Mouse (Mus musculus) hindbrain, embryonic 13.5 days (tissue): ENCODE data around the gene Parp3. TPM values are rescaled to one million over a fixed set of nuclear protein-coding genes. Genes with fewer than 3 reads are reported as not detected.

ENCODE experiments used
- ATAC-seq: fragments of 200-750 bp; cut with Nextera tagmentation; 2 replicates; pipeline ENCODE4 v1.8.0; 2017; ENCODE audit warnings: moderate TSS enrichment; ENCODE audit not compliant: low FRiP score
- H3K27ac ChIP-seq: fragments of 300-500 bp; sonication (generic); 2 replicates; pipeline ENCODE4 v1.5.1; 2015; ENCODE audit warnings: inconsistent platforms, mild to moderate bottlenecking, moderate library complexity
- H3K27me3 ChIP-seq: fragments of 300-500 bp; sonication (generic); 2 replicates; pipeline ENCODE4 v1.6.1; 2015; ENCODE audit warnings: mild to moderate bottlenecking, inconsistent platforms
- H3K36me3 ChIP-seq: fragments of 300-500 bp; sonication (generic); 2 replicates; pipeline ENCODE4 v1.6.1; 2015; ENCODE audit warnings: mild to moderate bottlenecking, inconsistent platforms
- H3K4me1 ChIP-seq: fragments of 300-500 bp; sonication (generic); replicated peaks from 2 replicates; pipeline ENCODE4 v1.6.1; 2015; ENCODE audit warnings: inconsistent platforms
- H3K4me2 ChIP-seq: fragments of 300-500 bp; sonication (generic); 2 replicates; pipeline ENCODE4 v1.6.1; 2015; ENCODE audit warnings: inconsistent platforms, mild to moderate bottlenecking, moderate library complexity
- H3K4me3 ChIP-seq: fragments of 300-500 bp; sonication (generic); 2 replicates; pipeline ENCODE4 v1.5.1; 2015; ENCODE audit warnings: mild to moderate bottlenecking, inconsistent platforms
- H3K9ac ChIP-seq: fragments of 300-500 bp; sonication (generic); 2 replicates; pipeline ENCODE4 v1.6.1; 2015; ENCODE audit warnings: mild to moderate bottlenecking, inconsistent platforms
- H3K9me3 ChIP-seq: fragments of 300-500 bp; sonication (generic); 2 replicates; pipeline ENCODE4 v1.6.1; 2016; ENCODE audit warnings: inconsistent platforms
- WGBS: fragments of 180-500 bp; shearing (Covaris S2); methylation state at CpG from one replicate; pipeline ENCODE4 v1.1.7; 2015; 5-methylcytosine and 5-hydroxymethylcytosine counted together
- polyA plus RNA-seq: library from polyadenylated mRNA; unstranded; fragments of >200 nt; fragmentation: Nextera tagmentation; extraction: Ambion mirVana; gene quantifications from 2 replicates; pipeline ENCODE4 v1.2.1, GENCODE M21; 2015

The Parp3 gene
- polyA plus RNA-seq, 1 experiment from 2014 or later = 0.88 TPM

DNA sequence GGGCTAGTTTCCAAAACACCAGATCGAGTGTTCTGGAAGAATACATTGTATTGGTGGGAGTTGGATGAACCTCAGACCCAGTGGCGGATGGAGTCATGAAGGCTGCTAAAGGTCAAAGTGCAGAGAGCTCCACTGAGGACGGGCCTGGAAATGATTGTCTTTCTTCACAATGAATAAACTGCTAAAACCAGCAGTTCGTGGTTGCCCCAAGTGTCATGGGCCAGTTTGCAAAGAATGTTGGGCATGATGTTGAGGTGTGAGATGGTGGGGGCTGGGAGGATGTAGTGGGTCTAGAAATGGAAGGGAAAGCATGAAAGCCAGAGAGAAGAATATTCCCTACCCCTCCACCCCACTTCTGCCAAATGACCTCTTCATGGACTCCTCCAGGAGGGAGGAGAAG lies 31.9 kb downstream of the Parp3 start:
- H3K4me1 ChIP-seq = peaks cover 40% of the 10 kb centered on the region
- ATAC-seq = no peak
- no peak overlapping the region for H3K9ac ChIP-seq
- WGBS = 70% methylated on average over 4 of the region's 4 CpGs
- H3K9me3 ChIP-seq = no peaks in the 10 kb centered on the region
- H3K4me3 ChIP-seq = no peak overlapping the region
- H3K27ac ChIP-seq = no peak overlapping the region
- H3K36me3 ChIP-seq = peaks cover 3% of the 10 kb centered on the region; the same call in 1 of the 2 replicates
- H3K4me2 ChIP-seq = no peak overlapping the region
- no peaks in the 10 kb centered on the region for H3K27me3 ChIP-seq

DNA sequence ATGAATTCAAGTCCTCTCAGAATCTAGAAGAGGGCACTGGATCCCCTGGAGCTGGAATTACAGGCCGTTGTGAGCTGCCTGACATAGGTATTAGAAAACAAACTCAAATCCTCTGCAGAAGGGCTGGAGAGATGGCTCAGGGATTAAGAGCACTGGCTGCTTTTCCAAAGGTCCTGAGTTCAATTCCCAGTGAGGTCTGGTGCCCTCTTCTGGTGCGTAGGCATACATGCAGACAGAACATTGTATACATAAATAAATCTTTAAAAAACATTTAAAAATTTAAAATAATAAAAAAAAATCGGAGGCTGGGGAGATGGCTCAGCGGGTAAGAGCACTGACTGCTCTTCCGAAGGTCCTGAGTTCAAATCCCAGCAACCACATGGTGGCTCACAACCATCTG lies 34.1 kb downstream of the Parp3 start:
- Histone ChIP-seq H3K27ac (no peak overlapping the region), H3K36me3 (peaks cover 3% of the 10 kb centered on the region; the same call in 1 of the 2 replicates), H3K4me2 (no peak overlapping the region), H3K9me3 (no peaks in the 10 kb centered on the region), H3K4me3 (no peak overlapping the region), H3K4me1 (peaks cover 35% of the 10 kb centered on the region), H3K27me3 (no peaks in the 10 kb centered on the region), H3K9ac (no peak overlapping the region)
- ATAC-seq = no peak
- WGBS = 88% methylated on average over 5 of the region's 5 CpGs

GRCm38 (mm10) chr9:106436566-106436965 lies 40.2 kb downstream of the Parp3 start:
- 87% methylated on average over 9 of the region's 9 CpGs for WGBS
- no peak overlapping the region; the same call in 1 of the 2 replicates for H3K9ac ChIP-seq

GRCm38 (mm10) chr9:106433389-106433788 lies 43.4 kb downstream of the Parp3 start:
- Histone ChIP-seq H3K36me3 (peaks cover 35% of the 10 kb centered on the region), H3K9ac (no peak overlapping the region), H3K9me3 (no peaks in the 10 kb centered on the region), H3K4me3 (no peak overlapping the region), H3K27me3 (no peaks in the 10 kb centered on the region), H3K4me1 (peaks cover 35% of the 10 kb centered on the region), H3K4me2 (no peak overlapping the region), H3K27ac (no peak overlapping the region)
- no peak for ATAC-seq
- WGBS = 86% methylated on average over 6 of the region's 7 CpGs

More at GRCm38 (mm10) chr9:106436566-106436965, 40.2 kb downstream of the Parp3 start:
- Histone ChIP-seq H3K27ac (no peak overlapping the region), H3K4me1 (peaks cover 28% of the 10 kb centered on the region), H3K4me3 (no peak overlapping the region), H3K9me3 (no peaks in the 10 kb centered on the region), H3K4me2 (no peak overlapping the region), H3K27me3 (no peaks in the 10 kb centered on the region), H3K36me3 (peaks cover 30% of the 10 kb centered on the region)
- ATAC-seq = no peak

DNA sequence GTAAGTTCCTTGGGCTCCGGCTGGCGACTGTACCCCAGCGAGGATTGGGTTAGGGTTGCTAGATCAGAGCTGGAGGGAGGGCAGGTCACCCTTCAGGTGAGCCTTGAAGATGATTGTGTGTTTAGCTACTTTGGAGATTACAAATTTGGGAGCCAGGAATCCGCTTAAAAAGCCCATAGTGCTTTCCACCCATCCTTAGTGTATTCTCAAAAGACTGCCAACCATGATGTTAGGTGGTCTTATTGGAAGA lies 46.8 kb downstream of the Parp3 start:
- no peak for ATAC-seq
- peak overlapping the region; percentile 96 for H3K27ac ChIP-seq
- H3K4me2 ChIP-seq = peak overlapping the region; percentile 93
- H3K36me3 ChIP-seq = peaks cover 35% of the 10 kb centered on the region
- no peaks in the 10 kb centered on the region for H3K27me3 ChIP-seq
- WGBS = 0% methylated on average over 4 of the region's 4 CpGs
- H3K4me3 ChIP-seq = peak overlapping the region; percentile 87
- peak overlapping the region; percentile 99 for H3K9ac ChIP-seq
- no peaks in the 10 kb centered on the region for H3K9me3 ChIP-seq
- H3K4me1 ChIP-seq = peaks cover 17% of the 10 kb centered on the region

DNA sequence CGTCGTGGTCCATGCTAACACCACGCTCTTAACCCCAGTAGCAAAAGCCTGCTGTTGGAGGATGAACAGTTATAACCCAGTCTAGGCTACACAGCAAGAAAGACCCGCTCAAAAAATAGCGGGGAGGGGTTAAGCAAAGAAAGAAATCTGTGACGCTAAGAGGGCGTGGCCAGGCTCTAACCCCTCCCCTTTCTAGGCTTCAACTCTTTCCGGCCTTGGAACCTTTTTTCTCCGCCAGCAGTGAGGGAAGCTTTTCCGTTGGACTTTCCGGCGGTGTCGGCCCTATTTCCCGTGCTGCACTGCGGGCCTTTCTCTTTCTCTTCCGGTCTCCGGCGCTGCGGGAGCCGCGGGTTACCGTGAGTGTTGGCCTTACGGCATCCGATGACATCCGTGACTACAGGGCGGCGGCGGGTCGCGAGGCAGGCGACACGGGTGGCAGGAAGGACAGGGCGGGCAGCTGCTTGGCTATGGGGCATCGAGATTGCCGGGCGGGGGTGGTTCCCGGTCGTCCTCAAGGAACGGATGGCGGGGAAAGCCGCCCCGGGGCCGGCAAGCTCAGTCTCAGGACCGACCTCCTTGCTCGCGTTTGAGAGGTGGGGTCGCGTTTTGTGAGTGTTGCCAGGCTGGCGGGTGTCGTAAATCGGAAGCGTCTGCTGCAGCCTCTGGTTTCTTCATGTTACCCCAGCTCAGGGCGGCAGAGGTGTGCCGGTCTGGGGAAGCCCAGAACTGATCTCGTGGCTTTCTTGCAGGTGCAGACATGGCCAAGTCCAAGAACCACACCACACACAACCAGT lies 47.3 kb downstream of the Parp3 start, which contains the start of gene Rpl29:
Rpl29 (plus strand) TSS at position 234 of the 794 bp plus-strand sequence.
- no peaks in the 10 kb centered on the region for H3K9me3 ChIP-seq
- H3K27ac ChIP-seq = peak within 1 kb of the TSS; percentile 96
- H3K4me2 ChIP-seq = peak within 1 kb of the TSS; percentile 93
- peak within 1 kb of the TSS; percentile 99 for H3K9ac ChIP-seq
- H3K4me3 ChIP-seq = peak within 1 kb of the TSS; percentile 87
- peaks cover 35% of the 10 kb centered on the region for H3K36me3 ChIP-seq
- under 1% methylated on average over 55 of the region's 55 CpGs for WGBS
- H3K27me3 ChIP-seq = no peaks in the 10 kb centered on the region
- peak; percentile 91 for ATAC-seq
- H3K4me1 ChIP-seq = peaks cover 17% of the 10 kb centered on the region

GRCm38 (mm10) chr9:106428719-106429220 lies 48.0 kb downstream of the Parp3 start:
- peak overlapping the region; percentile 72 for H3K9ac ChIP-seq
- peak overlapping the region; percentile 87 for H3K4me3 ChIP-seq
- no peaks in the 10 kb centered on the region for H3K27me3 ChIP-seq
- H3K4me2 ChIP-seq = peak overlapping the region; percentile 93
- 18% methylated on average over 11 of the region's 11 CpGs for WGBS
- no peaks in the 10 kb centered on the region for H3K9me3 ChIP-seq
- H3K36me3 ChIP-seq = peaks cover 29% of the 10 kb centered on the region
- peak overlapping the region; percentile 96 for H3K27ac ChIP-seq
- H3K4me1 ChIP-seq = peaks cover 17% of the 10 kb centered on the region
- peak; percentile 74 for ATAC-seq

DNA sequence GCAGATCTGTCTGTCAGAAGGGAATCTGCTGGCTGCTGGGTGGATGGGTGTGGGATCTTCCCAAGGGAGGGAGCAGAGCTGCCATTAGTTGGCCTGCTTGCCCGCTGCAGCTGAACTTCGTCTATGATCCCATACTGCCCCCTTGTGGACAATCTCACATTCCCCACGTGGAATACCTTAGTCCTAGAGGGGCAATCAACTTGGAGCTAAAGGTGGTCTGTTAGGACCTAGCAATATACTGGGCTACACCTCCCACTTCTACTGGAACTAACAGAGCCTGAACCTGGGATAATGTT lies 54.9 kb downstream of the Parp3 start:
- 0 out of 2 replicates have a peak, but pooled peaks cover 7% of the 10 kb centered on the region for H3K27me3 ChIP-seq
- no peaks in the 10 kb centered on the region for H3K36me3 ChIP-seq
- H3K27ac ChIP-seq = no peak overlapping the region
- H3K4me2 ChIP-seq = peak overlapping the region; percentile 34
- no peak overlapping the region; the same call in 1 of the 2 replicates for H3K4me3 ChIP-seq
- ATAC-seq = peak; percentile 56
- no peak overlapping the region for H3K9ac ChIP-seq
- WGBS = 0% methylated on average over 3 of the region's 3 CpGs
- H3K9me3 ChIP-seq = no peaks in the 10 kb centered on the region
- peaks cover 40% of the 10 kb centered on the region for H3K4me1 ChIP-seq

DNA sequence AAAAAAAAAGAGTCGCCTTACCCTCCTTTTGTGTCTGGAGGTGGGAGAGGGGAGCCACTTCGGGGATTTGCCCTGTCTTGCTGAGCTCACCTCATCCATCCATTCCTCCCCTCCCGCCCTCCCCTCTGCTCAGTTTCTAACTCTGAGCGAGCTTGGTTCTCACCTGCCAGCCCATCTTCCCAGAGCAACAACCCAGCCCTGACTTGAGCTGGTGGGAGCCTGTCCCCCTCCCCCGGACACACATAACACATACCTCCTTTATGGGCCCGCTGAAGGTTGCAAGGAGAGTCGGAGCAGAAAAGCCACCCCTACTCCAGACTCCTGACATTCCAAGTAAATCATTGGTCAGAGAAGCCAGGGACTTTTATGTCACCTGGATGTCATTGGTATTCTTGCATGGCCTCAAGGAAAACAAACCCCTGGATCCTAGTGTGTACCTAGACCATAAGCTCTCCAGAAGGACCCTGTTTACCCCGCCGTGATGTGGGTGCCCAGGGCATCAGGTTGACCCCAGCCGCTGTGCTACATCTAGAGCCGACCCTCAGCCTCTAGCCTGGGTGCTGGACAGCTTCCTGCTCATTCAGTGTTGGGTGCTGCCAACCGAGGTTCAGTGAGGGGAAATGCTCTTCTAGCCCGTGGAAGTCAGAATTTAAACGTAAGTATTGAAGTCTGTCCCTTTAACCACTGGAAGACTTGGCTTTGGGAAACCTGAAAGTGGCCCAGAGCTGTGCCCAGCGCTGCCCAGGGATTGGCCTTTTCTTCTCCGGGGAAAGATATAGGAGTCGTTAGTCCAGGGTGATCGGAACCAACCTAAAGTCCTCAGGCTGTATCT lies 55.5 kb downstream of the Parp3 start:
- no peak overlapping the region; the same call in 1 of the 2 replicates for H3K4me3 ChIP-seq
- peak overlapping the region; percentile 34 for H3K4me2 ChIP-seq
- 0 out of 2 replicates have a peak, but pooled peaks cover 7% of the 10 kb centered on the region for H3K27me3 ChIP-seq
- ATAC-seq = peak; percentile 26; the same call in 1 of the 2 replicates
- no peaks in the 10 kb centered on the region for H3K36me3 ChIP-seq
- peaks cover 40% of the 10 kb centered on the region for H3K4me1 ChIP-seq
- H3K9me3 ChIP-seq = no peaks in the 10 kb centered on the region
- 0 out of 2 replicates have a peak overlapping the region, but pooled peaks have one; percentile 35 for H3K27ac ChIP-seq
- 6% methylated on average over 18 of the region's 18 CpGs for WGBS
- peak overlapping the region; percentile 46; the same call in 1 of the 2 replicates for H3K9ac ChIP-seq

DNA sequence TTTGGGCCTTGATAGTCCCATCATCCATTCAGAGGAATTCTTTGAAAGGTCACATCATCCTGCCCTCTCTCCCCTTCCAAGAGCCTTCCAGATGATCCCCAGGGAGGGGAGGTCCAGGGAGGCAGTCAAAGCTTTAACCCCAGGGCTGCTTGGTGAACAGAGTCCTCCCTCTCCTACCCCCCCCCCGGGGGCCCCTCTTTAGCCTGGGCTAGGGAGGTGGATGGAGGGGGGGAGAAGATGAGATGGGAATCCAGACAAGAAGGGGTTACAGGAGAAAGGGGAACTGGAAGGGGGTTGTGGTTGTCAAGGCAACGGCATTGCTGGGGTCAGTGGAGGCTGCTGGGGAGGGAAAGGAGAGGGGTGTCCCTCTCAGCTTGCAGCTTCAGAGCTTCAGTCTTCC lies 56.1 kb downstream of the Parp3 start:
- Histone ChIP-seq H3K9ac (peak overlapping the region; percentile 46; the same call in 1 of the 2 replicates), H3K4me2 (peak overlapping the region; percentile 34), H3K9me3 (no peaks in the 10 kb centered on the region), H3K4me1 (peaks cover 40% of the 10 kb centered on the region), H3K36me3 (no peaks in the 10 kb centered on the region), H3K27me3 (0 out of 2 replicates have a peak, but pooled peaks cover 7% of the 10 kb centered on the region), H3K27ac (0 out of 2 replicates have a peak overlapping the region, but pooled peaks have one; percentile 35), H3K4me3 (no peak overlapping the region)
- WGBS = 0% methylated on average over 2 of the region's 2 CpGs
- peak; percentile 11; the same call in 1 of the 2 replicates for ATAC-seq
